Mouse (Mus musculus) lung, postnatal 0 days (tissue): Measurements from ENCODE around the gene Tomm40l.

Experiments
- CTCF ChIP-seq: IDR thresholded peaks from 2 replicates; pipeline ENCODE4 v1.5.1; 2016; ENCODE audit warnings: antibody characterized with exemption, mild to moderate bottlenecking
- EP300 ChIP-seq: IDR thresholded peaks from 2 replicates; pipeline ENCODE4 v1.6.1; 2016; ENCODE audit warnings: antibody characterized with exemption, mild to moderate bottlenecking, control low read depth

- TF ChIP-seq CTCF, result no peak
- TF ChIP-seq EP300, result no peak
Observed at GRCm38 (mm10) chr1:171235791-171236190, 13.5 kb upstream of the Tomm40l start.
